Mouse (Mus musculus): ENCODE measurements around the gene Resp18.
"Not testable (repeated sequence)": the region's sequence is repeated elsewhere in the genome, so short reads cannot be mapped to it uniquely, and the experiment has no call there.

The Resp18 gene

DNA sequence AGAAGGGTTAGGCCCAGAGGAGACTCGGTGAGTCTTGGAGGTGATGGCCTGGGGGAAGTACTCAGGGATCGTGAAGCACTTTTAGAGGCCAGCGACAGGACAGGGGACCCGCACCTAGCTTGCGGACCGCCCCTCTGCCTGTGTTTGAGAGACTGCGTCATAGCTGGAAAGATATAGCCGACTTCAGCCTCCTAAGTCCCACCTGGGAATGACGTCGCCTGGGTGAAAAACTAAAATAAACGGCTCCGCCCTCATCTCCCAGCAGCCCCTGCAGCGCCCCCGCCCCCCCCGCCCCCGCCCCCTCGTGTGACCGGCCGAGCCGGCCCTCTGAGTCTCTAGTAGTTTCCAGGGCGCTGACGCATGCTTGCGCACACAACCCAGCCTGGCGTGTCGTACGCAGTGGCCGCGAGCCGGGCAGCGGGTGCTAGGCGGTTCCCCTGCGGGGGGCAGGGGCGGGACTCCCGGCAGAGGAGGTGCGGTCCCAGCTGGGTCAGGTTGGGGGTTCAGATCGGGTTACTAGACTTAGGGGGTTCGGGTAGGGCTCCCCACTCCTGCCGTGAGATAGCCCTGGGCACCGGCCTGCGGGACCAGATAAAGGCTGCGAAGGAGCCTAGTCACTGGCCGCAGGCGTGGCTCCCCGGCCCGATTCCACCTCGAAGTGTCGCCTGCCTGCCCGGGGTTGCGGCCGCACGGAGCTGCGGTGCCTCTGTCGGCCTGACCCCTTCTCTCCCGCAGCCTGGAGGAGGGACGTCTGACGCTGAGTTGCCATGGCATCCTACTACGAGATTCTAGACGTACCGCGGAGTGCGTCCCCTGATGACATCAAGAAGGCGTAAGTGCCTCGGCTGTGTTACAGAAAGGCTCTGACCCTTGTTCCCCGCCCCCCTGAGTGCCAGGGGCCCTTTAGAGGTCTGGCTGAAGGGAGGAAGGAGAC lies 41.8 kb downstream of the Resp18 start, which contains the start of gene Dnajb2:
Gene Dnajb2, plus strand, starts transcription at position 290 of the 934 bp plus-strand sequence.
- DNase-seq (ENCODE audit: low read depth, low spot score), result peak; percentile 89

DNA sequence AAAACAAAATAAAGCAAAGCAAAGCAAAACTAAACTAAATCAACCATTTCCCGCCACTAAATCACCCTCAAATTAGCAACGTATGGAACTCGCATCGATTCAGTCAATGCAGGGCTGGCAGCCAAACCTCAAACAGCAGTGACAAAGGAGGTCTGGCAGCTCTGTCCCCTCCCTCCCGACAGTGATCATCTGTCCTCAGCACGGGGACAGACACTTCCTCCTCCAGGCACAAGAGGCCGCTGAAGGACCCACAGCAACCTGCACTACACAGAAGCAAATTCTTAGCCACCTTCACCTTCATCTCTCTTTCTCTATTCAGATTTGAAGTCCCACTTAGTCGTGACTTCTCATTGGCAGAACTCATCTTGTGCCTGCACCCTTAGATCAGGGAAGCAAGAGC lies 43.6 kb downstream of the Resp18 start:
- DNase-seq (ENCODE audit: low read depth, low spot score), result peak; percentile 83

DNA sequence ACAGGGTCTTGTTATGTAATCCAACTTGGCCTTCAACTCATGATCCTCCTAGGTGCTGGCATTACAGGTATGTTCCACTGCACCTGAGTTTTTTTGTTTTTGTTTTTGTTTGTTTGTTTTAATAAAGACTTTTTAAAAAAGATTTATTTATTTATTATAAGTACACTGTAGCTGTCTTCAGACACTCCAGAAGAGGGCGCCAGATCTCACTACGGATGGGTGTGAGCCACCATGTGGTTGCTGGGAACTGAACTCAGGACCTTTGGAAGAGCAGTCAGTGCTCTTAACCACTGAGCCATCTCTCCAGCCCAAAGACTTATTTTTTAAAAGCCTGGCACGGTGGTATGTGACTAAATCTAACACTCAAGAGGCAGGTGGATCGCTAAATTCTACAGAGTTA lies 45.7 kb downstream of the Resp18 start:
- not testable (repeated sequence) for DNase-seq (ENCODE audit: low read depth, low spot score)

DNA sequence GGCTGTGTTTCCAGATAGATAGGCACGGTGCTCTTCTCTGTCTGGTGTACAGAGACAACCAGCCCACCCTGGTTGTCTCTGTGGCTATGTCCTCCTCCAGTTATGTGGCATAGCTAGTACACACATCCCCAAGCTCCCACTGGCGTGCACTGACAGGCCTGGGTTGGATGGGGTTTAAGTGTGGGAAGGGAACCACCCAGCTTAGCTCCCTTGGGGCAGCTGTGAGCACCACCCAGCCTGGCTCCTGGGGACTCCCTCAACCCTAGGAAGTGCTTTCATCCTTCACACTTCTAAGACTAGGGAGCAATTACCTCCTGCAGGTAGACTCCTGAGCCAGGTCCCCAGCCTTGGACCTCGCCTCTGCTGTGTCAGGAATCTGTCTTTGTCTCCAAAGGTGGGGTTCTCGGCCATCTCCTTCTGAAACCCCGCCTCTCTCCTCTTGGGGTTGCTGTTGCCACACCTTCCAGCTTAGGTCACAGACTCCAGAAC lies 46.5 kb downstream of the Resp18 start, which contains the start of gene A630095N17Rik:
Gene A630095N17Rik, minus strand, starts transcription at position 439 of the 489 bp plus-strand sequence.
- no peak for DNase-seq (ENCODE audit: low read depth, low spot score)

DNA sequence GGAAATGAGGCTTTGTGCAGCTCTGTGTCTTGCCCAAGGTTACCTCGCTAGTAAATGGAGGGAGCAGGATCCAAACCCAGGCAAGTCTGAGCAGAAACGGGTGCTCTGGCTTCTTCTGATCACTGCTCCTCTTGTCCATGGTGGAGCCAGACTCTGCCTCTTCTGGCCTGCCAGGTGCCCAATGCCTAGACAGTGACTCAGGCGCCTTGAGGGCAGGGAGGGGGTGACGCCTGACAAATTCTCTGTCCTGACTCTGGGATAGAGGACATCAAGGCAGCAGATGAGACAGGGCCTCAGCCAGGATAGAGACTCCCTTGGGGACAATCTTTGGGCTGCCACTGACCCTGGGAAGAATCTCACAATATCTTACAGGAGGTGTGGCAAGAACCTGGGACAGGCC lies 47.0 kb downstream of the Resp18 start:
- no peak for DNase-seq (ENCODE audit: low read depth, low spot score)

DNA sequence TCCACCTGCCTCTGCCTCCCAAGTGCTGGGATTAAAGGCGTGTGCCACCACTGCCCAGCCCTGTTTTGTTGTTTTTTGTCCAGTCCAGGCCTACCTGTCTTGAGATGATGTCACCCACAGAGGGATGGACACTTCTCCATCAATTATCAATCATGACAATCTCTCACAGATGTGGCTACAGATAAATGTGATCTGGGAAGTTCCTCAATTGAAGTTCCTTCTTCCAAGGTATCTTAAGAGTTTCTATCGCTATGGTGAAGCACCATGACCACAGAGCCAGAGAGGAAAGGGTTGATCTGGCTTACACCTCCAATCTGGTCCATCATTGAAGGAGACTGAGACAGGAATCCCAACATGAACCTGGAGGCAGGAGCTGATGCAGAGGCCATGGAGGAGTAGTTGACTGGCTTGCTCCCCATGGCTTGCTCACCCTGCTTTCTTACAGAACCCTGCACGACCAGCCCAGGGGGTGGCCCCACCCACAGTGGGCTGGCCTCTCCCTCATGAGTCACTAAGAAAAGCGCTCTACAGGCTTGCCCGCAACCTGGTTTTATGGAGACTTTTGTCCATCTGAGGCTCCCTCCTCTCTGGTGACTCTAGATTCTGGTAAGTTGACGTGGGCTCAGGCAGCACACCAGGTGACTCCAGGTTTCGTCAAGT lies 47.8 kb downstream of the Resp18 start:
- DNase-seq (ENCODE audit: low read depth, low spot score), result no peak

DNA sequence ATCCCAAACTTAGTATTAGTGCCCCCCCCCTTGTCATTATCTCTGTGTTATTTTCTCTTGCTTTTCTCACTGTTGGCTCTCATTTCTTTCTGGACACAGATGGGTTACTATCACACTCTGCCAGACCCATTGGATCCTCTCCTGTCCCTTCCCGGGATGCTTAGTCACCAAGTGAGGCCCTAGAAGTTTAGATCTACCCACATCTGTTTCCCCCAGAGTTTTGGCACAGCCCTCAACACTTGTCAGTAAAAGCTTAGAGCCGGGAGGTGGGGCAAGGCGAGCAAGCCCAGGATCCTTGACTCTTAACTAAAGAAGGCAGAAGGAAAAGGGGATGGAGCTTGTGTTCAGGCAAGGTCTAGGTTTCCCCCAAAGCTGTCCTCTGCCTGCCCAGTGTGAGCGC lies 49.1 kb downstream of the Resp18 start:
- DNase-seq (ENCODE audit: low read depth, low spot score), result no peak

DNA sequence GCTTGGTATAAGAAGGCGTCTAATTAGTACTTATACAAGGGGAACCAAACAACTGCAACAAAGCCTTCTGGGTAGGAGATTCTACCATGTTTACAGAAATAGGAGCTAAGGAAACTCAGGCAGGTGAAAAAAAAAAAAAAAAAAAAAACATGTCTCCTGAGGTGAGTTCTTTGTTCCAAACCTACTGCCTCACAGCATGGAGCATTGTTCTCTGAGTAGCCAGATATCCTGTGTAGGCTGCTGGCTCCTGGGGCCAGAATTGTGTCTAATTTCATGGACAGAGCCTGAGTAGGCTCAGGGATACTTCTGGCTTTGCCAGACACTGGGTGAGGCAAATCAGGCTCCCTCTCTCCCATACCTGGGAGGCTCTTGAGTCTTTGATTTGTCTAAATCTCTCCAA lies 50.6 kb downstream of the Resp18 start:
- no peak for DNase-seq (ENCODE audit: low read depth, low spot score)

DNA sequence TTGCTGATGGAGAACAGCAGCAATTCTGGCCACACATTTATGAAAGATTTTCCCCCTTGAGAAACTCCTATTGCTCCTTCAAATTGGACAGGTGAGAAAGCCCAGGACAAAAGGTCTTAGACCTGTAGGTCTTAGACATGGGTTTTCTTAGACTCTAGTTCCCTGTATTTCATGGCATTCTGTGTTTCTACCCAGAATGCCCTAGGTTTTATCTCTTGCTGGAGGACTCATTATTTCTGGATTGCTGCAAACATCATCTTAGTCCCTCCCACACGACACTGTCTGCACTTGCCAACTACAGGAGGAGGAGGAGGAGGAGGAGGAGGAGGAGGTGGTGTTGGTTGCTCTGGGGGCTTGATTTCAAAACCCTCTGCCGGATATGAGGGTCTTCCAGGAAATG lies 52.1 kb downstream of the Resp18 start:
- no peak for DNase-seq (ENCODE audit: low read depth, low spot score)

DNA sequence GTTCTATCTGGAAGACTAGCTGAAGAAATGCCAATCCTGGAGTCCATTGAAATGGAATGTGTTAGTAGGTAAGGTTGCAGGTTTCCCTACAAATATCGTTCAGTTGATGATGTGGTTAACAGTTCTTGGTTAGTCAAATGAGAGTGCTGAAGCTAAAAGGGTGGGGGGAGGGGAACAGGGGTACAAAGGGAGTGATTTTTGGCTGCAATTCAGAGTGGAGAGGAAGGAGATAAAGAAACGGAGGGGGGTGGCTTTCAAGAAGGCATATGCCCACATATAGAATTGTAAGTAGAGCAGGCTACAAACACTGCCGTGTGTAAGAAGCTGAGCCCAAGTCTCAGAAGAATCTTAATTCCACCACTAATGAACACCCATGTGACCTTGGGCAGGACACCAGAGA lies 52.7 kb downstream of the Resp18 start:
- DNase-seq (ENCODE audit: low read depth, low spot score), result peak; percentile 44

DNA sequence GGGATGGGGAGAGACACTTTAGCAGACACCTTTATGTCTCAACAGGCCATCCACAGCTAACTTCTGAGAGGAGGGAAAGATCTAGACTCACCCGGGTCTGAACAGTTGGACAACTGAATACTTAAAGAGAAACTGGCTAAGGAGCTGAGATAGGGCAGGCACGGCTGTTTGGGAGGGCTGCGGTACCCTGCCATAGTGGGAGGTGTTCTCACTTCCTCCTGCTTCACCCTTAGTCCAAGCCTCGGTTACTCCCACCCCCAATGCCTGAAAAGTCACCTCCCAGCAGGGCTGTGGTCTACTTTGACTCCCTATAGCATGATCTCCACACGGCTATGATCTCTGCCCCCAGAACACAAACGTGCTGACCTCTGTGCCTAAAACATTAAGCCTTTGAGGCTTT lies 54.7 kb downstream of the Resp18 start:
- DNase-seq (ENCODE audit: low read depth, low spot score), result peak; percentile 27

DNA sequence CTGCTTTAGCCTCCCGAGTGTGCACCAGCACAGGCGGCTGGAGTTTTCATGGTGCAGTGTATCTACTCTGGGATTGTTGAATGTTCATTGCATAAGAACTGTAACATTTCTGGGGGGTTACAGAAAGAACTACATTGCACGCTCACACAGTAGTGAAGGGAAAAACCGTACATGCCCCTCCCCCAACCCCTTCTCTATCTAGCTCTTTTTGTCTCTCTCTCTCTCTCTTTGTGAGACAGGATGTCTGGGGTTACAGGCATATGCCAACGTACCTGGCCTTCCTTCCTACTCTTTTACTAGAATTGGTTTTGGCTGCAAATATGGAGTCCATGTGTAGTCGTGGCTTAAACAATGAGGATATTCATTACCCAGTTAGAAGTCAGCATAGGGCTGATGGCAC lies 55.3 kb downstream of the Resp18 start:
- peak; percentile 55 for DNase-seq (ENCODE audit: low read depth, low spot score)

All from CD4-positive helper T cell, adult 2 months (primary cell).